Mouse (Mus musculus) heart, postnatal 0 days (tissue): ENCODE measurements around the gene Rheb. TPM values are rescaled to one million over a fixed set of nuclear protein-coding genes. Genes with fewer than 3 reads are reported as not detected.

Experiments used
- ATAC-seq: fragments of 200-750 bp; cut with Nextera tagmentation; 2 replicates; pipeline ENCODE4 v1.8.0; 2017; ENCODE audit warnings: low read depth, moderate number of reproducible peaks, moderate library complexity; ENCODE audit not compliant: insufficient read depth
- DNase-seq: peaks from one replicate; pipeline ENCODE4 v3.0.0-alpha.2; 2016; ENCODE audit warnings: low spot score
- H3K27ac ChIP-seq: fragments of 300-500 bp; sonication (generic); 2 replicates; pipeline ENCODE4 v1.5.1; 2014; ENCODE audit warnings: low read depth, mild to moderate bottlenecking
- H3K27me3 ChIP-seq: fragments of 300-500 bp; sonication (generic); 2 replicates; pipeline ENCODE4 v1.6.1; 2014; ENCODE audit warnings: low read length, mixed read lengths; ENCODE audit not compliant: control insufficient read depth, insufficient read depth
- H3K36me3 ChIP-seq: fragments of 300-500 bp; sonication (generic); replicated peaks from 2 replicates; pipeline ENCODE4 v1.6.1; 2014; ENCODE audit warnings: low read length, mixed read lengths; ENCODE audit not compliant: control insufficient read depth, insufficient read depth
- H3K4me1 ChIP-seq: fragments of 300-500 bp; sonication (generic); 2 replicates; pipeline ENCODE4 v1.6.1; 2014; ENCODE audit warnings: antibody characterized with exemption; ENCODE audit not compliant: control insufficient read depth, insufficient read depth
- H3K4me2 ChIP-seq: fragments of 300-500 bp; sonication (generic); 2 replicates; pipeline ENCODE4 v1.6.1; 2014; ENCODE audit warnings: low read depth, mild to moderate bottlenecking, low read length, moderate library complexity
- H3K4me3 ChIP-seq: fragments of 300-500 bp; sonication (generic); 2 replicates; pipeline ENCODE4 v1.5.1; 2014; ENCODE audit warnings: low read depth, low read length
- H3K9ac ChIP-seq: fragments of 300-500 bp; sonication (generic); replicated peaks from 2 replicates; pipeline ENCODE4 v1.6.1; 2014; ENCODE audit warnings: low read depth, low read length, mixed read lengths
- H3K9me3 ChIP-seq: fragments of 300-500 bp; sonication (generic); replicated peaks from 2 replicates; pipeline ENCODE4 v1.6.1; 2016; ENCODE audit warnings: low read length; ENCODE audit not compliant: control insufficient read depth
- CTCF ChIP-seq: IDR thresholded peaks from 2 replicates; pipeline ENCODE4 v1.5.1; 2016; ENCODE audit warnings: antibody characterized with exemption, control low read depth, low read depth
- EP300 ChIP-seq: IDR thresholded peaks from 2 replicates; pipeline ENCODE4 v1.6.1; 2016; ENCODE audit warnings: antibody characterized with exemption, low read depth
- WGBS: fragments of 180-500 bp; shearing (Covaris S2); extraction: QIAGEN DNeasy Blood & Tissue Kit; methylation state at CpG from one replicate; pipeline ENCODE4 v1.1.7; 2014; 5-methylcytosine and 5-hydroxymethylcytosine counted together
- polyA plus RNA-seq: library from polyadenylated mRNA; unstranded; fragments of >200 nt; fragmentation: Nextera tagmentation; extraction: Ambion mirVana; gene quantifications from 2 replicates; pipeline ENCODE4 v1.2.1, GENCODE M21; 2015
- total RNA-seq: library from RNA; depleted of rRNA; stranded (reverse); fragments of >200 nt; gene quantifications from 2 replicates; pipeline ENCODE4 v1.2.3, GENCODE M21; 2014; ENCODE audit warnings: low replicate concordance

Rheb gene
- total and polyA plus RNA-seq, 2 experiments from 2014 or later = 101 to 250 TPM

DNA sequence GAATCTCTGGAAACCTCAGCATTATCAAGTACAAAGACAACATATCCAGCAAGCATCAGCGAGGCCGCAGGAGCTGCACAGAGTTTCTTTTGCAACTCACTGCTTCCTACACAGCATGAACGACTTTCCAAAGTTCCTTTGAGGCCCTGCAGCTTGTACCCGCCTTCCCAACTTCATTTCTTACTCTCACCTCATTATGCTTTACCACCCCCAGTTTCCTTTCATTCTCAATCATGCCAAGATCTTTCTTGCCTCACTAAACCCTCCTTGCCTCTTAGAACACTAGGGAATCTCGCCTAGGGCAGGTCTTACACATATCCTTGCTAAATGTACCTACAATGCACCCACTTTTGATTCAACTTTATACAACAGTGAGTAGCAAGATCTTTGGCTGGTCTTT, 7.9 kb downstream of the Rheb start:
- Histone ChIP-seq H3K36me3 (no peaks in the 10 kb centered on the region), H3K4me1 (peaks cover 19% of the 10 kb centered on the region; the same call in 1 of the 2 replicates), H3K27ac (no peak overlapping the region), H3K27me3 (no peaks in the 10 kb centered on the region), H3K9me3 (no peaks in the 10 kb centered on the region), H3K4me3 (no peak overlapping the region), H3K4me2 (no peak overlapping the region), H3K9ac (no peak overlapping the region)
- ATAC-seq (no peak), DNase-seq (no peak)
- TF ChIP-seq CTCF (no peak), EP300 (no peak)
- 73% methylated on average over 5 of the region's 5 CpGs for WGBS

DNA sequence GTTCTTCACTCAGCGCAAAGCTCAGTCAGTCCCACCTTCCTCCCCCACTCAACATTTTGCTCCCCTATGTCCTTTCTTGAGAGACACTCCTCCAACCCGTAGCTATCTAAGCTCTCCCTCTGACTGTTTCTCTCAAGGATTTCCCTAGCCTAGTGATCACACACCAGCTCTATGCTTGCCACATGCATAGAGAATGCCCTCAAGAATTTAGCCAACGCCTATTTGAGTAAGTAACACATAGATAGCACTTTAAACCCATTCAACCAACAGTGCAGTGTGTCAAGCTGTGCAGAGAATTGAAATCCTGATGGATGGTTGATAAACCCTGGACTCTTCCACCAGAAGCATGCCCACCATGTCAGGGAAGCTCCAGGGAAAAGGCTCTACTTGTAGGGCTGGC, 10.5 kb downstream of the Rheb start:
- Histone ChIP-seq H3K4me3 (no peak overlapping the region), H3K4me1 (peaks cover 14% of the 10 kb centered on the region), H3K4me2 (no peak overlapping the region), H3K27ac (0 out of 2 replicates have a peak overlapping the region, but pooled peaks have one; percentile 5), H3K9ac (no peak overlapping the region), H3K36me3 (no peaks in the 10 kb centered on the region), H3K27me3 (no peaks in the 10 kb centered on the region), H3K9me3 (no peaks in the 10 kb centered on the region)
- WGBS = 56% methylated on average over 3 of the region's 3 CpGs
- TF ChIP-seq EP300 = no peak
- TF ChIP-seq CTCF = no peak
- no peak for DNase-seq
- no peak for ATAC-seq

DNA sequence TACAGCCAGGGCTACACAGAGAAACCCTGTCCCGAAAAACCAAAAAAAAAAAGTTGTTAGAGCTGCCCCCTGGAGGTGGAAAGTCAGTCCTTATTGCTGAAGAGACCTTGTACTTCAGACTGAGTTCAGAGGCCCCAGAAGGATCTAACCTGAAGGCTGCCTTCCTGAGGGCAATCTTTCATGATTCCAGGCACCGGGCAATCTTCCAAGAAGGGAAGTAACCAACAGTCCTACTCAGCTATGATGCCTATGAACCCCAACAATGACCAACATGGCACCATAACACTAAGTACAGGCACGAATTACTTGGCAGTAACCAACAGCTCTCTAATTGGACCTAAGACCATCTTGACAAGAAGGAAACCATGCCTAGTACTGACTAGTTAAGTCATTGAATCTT, 14.0 kb downstream of the Rheb start:
- DNase-seq (no peak), ATAC-seq (no peak)
- Histone ChIP-seq H3K27ac (no peak overlapping the region), H3K4me2 (no peak overlapping the region), H3K4me1 (peaks cover 39% of the 10 kb centered on the region), H3K36me3 (no peaks in the 10 kb centered on the region), H3K9me3 (no peaks in the 10 kb centered on the region), H3K27me3 (no peaks in the 10 kb centered on the region), H3K4me3 (no peak overlapping the region), H3K9ac (no peak overlapping the region)
- TF ChIP-seq CTCF (no peak), EP300 (no peak)
- 76% methylated on average over 3 of the region's 3 CpGs for WGBS

DNA sequence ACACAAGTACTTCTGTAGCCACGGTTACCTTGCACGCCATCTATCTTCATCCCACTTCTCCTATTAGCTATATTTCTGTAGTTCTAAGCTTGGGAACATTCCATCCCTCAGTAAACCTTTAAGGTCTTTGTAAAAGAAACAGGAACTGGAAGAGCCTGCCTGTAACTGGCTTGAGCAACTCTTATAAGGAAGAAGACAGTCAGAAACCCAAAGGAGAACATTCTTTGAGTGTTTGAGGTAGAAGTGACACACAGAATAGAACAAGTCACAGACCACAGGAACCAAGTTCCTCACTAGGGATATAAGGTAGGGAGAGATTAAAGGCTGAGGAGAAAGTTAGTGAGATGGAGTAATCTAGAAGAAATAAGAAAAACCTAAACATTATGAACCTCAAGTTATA, 15.3 kb downstream of the Rheb start:
- no peaks in the 10 kb centered on the region for H3K36me3 ChIP-seq
- DNase-seq (no peak), ATAC-seq (no peak)
- peaks cover 39% of the 10 kb centered on the region for H3K4me1 ChIP-seq
- H3K9ac ChIP-seq = no peak overlapping the region
- H3K4me3 ChIP-seq = no peak overlapping the region
- no peak for TF ChIP-seq CTCF
- TF ChIP-seq EP300 = no peak
- WGBS = 47% methylated on average over 2 of the region's 2 CpGs
- no peak overlapping the region for H3K27ac ChIP-seq
- no peak overlapping the region for H3K4me2 ChIP-seq
- H3K27me3 ChIP-seq = no peaks in the 10 kb centered on the region
- no peaks in the 10 kb centered on the region for H3K9me3 ChIP-seq

DNA sequence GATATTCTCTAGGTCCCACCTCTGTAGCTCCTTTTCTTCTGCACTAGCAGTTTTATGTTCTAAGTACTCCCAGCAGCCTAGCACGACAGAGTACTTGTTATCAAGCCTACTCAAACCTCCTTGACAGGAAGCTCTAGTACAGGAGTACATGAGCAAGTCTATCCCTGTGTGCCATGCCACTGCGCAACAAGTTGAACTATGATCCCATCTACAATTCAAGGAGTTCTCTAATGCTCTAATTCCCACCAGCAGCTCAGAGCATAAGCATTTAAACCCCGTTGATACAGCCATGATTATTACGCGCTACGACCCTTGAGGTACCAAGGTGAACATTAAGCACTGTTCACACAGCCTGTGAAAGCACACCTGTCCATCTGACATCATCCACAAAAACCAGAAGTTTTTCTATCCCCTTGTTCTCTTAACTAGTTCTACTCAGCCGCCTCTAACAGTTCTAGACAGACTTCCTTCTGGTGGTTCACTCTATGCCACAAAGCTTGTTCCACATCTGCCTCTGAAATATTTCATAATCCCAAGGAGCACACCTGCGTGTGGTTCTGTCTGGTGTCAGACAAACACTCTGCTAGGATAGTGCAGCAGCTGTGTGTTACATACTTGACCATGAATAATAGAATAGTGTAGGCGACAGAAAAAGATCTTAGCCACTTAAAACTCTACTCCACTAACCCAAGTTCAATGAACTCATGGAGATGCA, 16.2 kb downstream of the Rheb start:
- no peak for DNase-seq
- Histone ChIP-seq H3K9ac (no peak overlapping the region), H3K4me1 (peaks cover 41% of the 10 kb centered on the region), H3K4me3 (no peak overlapping the region), H3K4me2 (no peak overlapping the region), H3K27me3 (no peaks in the 10 kb centered on the region), H3K36me3 (no peaks in the 10 kb centered on the region), H3K9me3 (no peaks in the 10 kb centered on the region), H3K27ac (peak overlapping the region; percentile 15; the same call in 1 of the 2 replicates)
- TF ChIP-seq CTCF (no peak), EP300 (no peak)
- no peak for ATAC-seq
- 62% methylated on average over 9 of the region's 9 CpGs for WGBS
